Mouse (Mus musculus) heart, postnatal 25 days (tissue): ENCODE results near the gene Luzp4. TPM values are rescaled to one million over a fixed set of nuclear protein-coding genes. Genes with fewer than 3 reads are reported as not detected.
"Not testable (repeated sequence)": the region's sequence is repeated elsewhere in the genome, so short reads cannot be mapped to it uniquely, and the experiment has no call there.

Source experiments
- DNase-seq: peaks from one replicate; pipeline ENCODE4 v3.0.0; 2022; ENCODE audit warnings: low spot score
- intact Hi-C: fragments of 180-260 bp; cut with DNase I; formaldehyde crosslinking; loops from one replicate; pipeline ENCODE4 v1.15.1; 2025
- total RNA-seq, 2 experiments: library from RNA; stranded (reverse); gene quantifications; 2 replicates each; pipeline ENCODE4 v1.2.3; 2021

The Luzp4 gene
- not detected for total RNA-seq

DNA sequence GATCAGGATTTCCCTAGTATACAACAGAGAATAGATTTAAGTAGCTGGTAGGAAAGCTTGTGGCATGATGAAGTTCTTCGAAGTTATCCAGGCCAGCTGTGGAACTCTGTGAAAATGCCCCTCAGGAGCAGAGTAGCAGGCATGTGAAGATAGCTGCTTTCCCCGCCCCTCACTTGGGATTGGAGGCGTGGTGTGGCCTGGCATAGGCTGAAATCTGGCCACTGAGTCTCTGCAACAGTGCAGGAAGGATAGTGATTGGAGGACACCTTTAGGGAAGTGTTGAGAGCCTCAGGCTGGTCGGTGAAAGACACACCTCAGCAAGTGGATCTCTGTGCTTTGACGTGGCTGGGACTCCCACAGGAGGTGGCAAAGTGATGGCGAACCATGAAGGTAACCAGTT, at the start of gene Luzp4:
Luzp4 (plus strand) TSS at position 301 of the 400 bp plus-strand sequence.
- DNase-seq, intact Hi-C loops: not testable (repeated sequence)

DNA sequence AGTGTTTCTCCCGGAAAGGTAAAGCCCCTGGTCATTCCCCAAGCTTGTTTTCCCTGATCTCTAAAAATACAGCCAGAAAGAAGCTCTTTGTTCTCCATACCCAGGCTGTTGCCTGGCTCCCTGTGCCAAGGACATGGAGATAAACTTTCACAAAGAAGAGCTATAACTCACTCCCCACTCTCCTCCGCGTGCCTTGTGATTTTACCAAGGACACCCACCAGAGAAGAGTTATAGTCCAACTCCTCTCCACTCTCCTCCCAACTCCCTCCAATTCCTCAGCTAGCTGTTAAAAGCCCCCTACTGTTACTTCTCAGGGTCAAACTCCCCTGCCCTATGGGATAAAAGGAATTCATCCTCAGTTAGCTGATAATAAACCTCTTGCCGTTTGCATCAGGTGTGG, 15.6 kb upstream of the Luzp4 start:
- DNase-seq, intact Hi-C loops: not testable (repeated sequence)

Other genes starting within 250 kb of the Luzp4 start
- gene Gm8334, start 242.5 kb upstream of the Luzp4 start, total RNA-seq: not detected
- not detected for gene Gm15127, start 194.0 kb upstream of the Luzp4 start, total RNA-seq
- gene Ott, start 216.6 kb downstream of the Luzp4 start, total RNA-seq: not detected